Comparison of ENCODE assay signal across 8 mouse cellular contexts in the genomic region with DNA sequence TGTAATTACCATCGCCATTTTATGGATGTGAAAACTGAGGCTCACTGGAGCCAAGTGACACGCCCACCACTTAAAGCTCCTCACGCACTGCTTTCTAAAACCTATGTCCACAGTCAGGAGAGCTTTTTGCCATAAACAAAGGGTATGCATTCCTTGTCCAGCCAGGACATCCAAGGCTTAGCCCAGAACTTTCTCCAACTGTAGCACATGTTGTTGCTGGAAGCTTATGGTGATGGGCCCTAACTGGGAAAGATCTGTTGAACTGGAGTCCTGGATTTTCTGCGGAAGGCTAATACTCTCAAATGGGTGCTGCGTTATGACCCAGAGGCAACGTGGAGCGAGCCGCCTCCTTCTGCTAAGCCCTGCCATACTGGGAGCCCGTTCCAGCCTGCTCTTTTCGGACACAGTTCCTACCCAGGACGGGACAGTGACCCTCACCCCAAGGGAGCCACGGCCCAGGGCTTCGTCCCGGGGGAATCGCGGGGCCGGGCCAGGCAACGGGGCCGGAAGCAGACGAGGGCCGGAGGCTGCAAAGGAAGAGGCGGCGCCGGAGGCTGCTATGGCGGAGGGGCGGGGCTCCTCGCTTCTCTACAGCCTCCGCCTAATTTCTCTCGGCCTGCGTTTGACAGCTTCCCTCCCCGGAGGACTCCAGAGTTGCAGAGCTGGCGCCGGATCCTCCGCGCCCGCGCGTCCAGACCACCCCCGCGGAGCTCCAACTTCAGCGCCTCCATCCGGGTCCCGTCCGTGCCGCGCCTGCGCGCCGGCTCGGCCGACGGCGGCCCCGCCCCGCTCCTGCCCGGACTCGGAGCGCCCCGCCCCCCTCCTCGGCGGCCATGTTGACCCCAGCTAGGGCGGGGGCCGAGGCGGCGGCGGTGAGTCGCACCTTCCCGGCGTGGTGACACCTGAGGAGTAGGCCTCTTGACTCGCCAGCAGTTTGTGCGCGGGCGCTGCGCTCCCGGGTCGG. TPM values are rescaled to one million over a fixed set of nuclear protein-coding genes. Genes with fewer than 3 reads are reported as not detected.
DNase-seq lines count a peak whose midpoint lies in the region; ATAC-seq lines count a peak whose summit lies in the region.

A gene (minus strand): TSS at position 767 of the 964 bp plus-strand sequence.

- H3K9me3 ChIP-seq in hindbrain, embryonic 11.5 days (ENCODE audit: control insufficient read depth, low read length): no peaks in the 10 kb centered on the region

- peak within 1 kb of the TSS; percentile 95 for H3K27ac ChIP-seq in hindbrain, embryonic 11.5 days (ENCODE audit: low read depth, low read length)

- ATAC-seq in hindbrain, embryonic 11.5 days (ENCODE audit: low FRiP score): peak; percentile 88

- peak within 1 kb of the TSS; percentile 61 for H3K4me2 ChIP-seq in hindbrain, embryonic 11.5 days (replicated peaks; ENCODE audit: low read depth, low read length)

- no peaks in the 10 kb centered on the region for H3K36me3 ChIP-seq in hindbrain, embryonic 11.5 days (ENCODE audit: control insufficient read depth, insufficient read depth, low read length)

- no peaks in the 10 kb centered on the region for H3K27me3 ChIP-seq in hindbrain, embryonic 11.5 days (ENCODE audit: control insufficient read depth, insufficient read depth, low read length)

- peak within 1 kb of the TSS; percentile 73 for H3K4me3 ChIP-seq in hindbrain, embryonic 11.5 days (ENCODE audit: low read depth, low read length)

- peak within 1 kb of the TSS; percentile 73 for H3K9ac ChIP-seq in hindbrain, embryonic 11.5 days (ENCODE audit: low read depth, low read length)

- peak; percentile 93 for DNase-seq in NIH3T3 (ENCODE audit: low read depth)
- peak; percentile 94 for DNase-seq in cerebellum, adult 9-11 months
- DNase-seq in frontal cortex, postnatal 10 days (ENCODE audit: low spot score in 2 of 2): peak; percentile 86 to 92
- peak; percentile 96 for DNase-seq in hindbrain, embryonic 11.5 days (ENCODE audit: low spot score)
- peak; percentile 93 to 95 for DNase-seq in layer of hippocampus, postnatal 14 days (ENCODE audit: low spot score in 2 of 2)
- DNase-seq in lung, postnatal 10 days: peak; percentile 93
- DNase-seq in ovary, postnatal 36 days (ENCODE audit: low spot score): peak; percentile 95
- DNase-seq in thymus, postnatal 14 days: peak; percentile 96

- WGBS in hindbrain, embryonic 11.5 days: under 1% methylated on average over 65 of the region's 76 CpGs

- H3K4me1 ChIP-seq in hindbrain, embryonic 11.5 days (replicated peaks; ENCODE audit: control insufficient read depth, insufficient read depth, low read length): peaks cover 3% of the 10 kb centered on the region

RNA-seq across cellular contexts. Expression of the gene that starts here (rescaled TPM):
- 10.0 and 10.7 TPM in 2 replicates for polyA plus RNA-seq in hindbrain, embryonic 11.5 days (2014; fragmentation: Nextera tagmentation; extraction: Ambion mirVana)
- 1 to 10 TPM; 6.8 to 9.1 TPM for total RNA-seq in layer of hippocampus, postnatal 14 days (2021)

Comparison
In these comparisons a context has a peak if more than half of its experiments do, and no peak if none do; other contexts are left out.
1. Peak in every context shown above with its lines: DNase-seq, ATAC-seq, H3K4me3 ChIP-seq and H3K27ac ChIP-seq.